Mouse (Mus musculus): ENCODE results near the gene Pin1rt1. TPM values are rescaled to one million over a fixed set of nuclear protein-coding genes. Genes with fewer than 3 reads are reported as not detected.

Pin1rt1 gene
- total RNA-seq, 2 experiments from 2014 or later: not detected

DNA sequence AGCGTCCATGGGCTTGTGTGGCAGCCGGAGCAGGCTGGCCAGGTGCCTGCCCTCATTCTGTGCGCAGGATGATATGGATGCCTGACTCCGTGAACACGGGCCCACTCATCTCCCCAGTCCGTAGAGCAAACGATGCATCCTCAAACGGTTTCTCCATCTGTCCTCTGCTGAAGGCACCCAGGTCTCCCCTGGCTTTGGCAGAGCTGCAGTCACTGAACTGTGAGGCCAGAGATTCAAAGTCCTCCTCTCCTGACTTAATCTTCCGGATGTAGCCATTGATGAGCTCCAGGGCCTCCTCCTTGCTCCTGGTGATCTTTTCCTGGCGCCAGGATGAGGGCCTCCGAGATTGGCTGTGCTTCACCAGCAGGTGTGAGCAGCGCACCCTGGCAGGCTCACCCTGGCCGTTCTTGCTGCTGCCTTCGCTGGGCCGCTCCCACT is 1.9 kb downstream of the Pin1rt1 start:
- DNase-seq (ENCODE audit: low spot score in 2 of 2): no peak

DNA sequence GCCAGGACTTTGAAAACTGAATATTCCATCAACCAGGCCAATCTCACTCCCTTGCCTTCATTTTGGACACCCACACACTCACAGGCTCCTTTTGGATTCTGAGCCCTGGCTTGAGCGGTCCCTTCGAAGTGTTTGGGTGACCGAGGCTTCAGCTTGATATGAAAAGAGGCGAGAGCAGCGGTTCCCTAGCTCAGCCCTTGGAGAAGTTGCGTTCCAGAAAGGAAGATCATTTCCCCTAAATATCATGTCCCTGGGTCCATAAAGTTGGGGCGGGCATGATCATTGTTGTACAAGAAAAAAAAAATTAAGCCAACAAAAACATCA is 3.7 kb downstream of the Pin1rt1 start:
- DNase-seq (ENCODE audit: low spot score in 2 of 2): no peak

DNA sequence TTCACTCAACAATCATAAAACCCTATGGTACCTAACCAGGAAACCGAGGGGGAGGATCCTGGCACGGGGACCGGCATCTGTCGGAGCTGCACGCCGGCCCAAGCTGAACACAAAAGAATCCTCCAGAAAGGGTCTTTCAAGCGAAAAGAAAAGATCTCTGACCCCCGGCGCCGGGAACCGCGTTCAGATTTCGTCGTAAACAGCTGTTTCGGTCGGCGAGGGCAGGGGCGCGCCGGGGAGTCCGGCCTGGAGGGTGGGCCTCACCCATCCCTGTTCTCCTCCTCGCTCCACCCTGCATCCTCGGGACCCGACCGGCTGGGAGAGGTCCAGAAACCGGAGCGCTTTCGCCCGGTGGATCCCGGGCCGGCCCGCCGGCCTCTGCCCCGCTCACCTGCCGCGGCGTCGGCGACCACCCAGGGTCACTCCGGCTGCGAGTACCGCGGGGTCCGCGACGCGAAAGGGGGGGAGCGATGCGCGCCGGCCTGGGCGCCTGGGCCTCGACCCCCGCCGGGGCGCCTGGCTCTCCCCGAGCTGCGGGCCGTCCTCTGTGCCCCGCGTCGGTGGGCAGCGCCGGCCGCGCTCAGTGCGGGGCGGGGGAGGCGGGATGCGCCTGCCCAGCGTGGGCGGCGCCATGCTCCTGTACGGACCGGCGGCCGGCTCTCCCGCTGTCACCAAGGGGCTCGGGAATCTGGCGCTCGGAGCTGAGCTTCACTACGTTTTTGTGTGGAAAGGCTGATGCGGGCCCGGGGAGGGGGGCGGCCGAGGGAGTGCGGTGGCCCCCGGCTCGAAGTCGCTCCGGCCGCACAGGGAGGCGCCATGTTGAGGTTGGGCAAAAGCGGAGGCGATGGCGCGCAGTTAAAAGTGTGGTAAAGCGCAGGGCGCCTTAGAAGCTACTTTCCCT is 4.3 kb downstream of the Pin1rt1 start, which contains the start of gene Tcp11l1:
TSS of gene Tcp11l1 (minus strand) at position 585 of the 901 bp plus-strand sequence.
- peak; percentile 30 to 56 for DNase-seq (ENCODE audit: low spot score in 2 of 2)

DNA sequence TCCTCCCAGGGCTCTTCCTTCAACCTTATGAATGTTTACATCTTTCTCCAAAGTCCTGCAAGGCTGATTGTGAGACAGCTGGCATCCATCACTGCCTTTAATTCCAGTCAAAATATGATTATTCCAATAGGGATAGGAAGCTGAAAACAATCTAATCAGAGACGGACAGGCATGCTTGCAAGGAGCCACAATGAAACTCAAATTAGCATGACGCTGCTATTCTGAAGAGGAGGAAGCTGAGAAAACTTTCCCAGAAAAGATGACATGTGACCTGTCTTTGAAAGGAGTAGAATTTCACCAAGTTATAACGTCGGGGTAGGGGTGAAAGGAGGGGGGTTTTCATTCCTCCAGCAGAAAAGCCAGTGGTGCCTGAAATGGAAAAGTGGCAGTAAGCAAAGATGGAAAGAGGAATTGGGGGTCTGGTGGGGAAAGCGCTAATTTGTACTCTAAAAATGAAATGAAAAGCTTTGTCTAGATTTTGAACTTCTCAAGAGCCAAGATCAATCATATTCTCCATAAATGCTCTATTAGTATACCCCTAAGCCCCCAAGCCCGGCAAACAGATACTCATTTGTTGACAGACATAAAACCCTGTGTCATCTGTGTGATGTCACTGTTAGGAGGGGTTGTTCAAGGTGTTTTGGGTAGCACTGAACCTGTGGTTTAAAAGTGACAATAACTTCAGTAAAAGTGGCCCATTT is 5.4 kb downstream of the Pin1rt1 start:
- DNase-seq (ENCODE audit: low spot score in 2 of 2): no peak

DNA sequence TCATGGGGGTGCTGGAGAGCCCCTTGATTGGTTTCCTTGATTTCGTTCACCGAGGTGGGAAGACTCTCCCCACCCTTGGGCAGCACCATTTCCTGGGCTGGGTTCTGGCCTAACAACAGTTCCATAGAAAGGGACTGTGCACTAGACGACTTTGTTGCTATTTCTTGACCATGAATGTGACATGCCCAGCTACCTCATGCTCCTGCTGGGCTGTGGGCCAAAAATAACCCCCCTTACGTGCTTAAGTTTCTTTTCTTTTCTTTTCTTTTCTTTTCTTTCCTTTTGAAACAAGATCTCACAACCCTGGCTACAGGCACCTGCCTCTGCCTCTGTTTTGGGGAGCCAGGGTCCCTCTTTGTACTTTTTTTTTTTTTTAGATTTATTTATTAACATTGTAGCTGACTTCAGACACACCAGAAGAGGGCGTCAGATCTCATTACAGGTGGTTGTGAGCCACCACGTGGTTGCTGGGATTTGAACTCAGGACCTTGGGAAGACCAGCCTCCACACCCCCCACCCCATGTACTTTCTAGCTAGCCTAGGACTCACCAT is 6.3 kb downstream of the Pin1rt1 start:
- no peak for DNase-seq (ENCODE audit: low spot score in 2 of 2)

DNA sequence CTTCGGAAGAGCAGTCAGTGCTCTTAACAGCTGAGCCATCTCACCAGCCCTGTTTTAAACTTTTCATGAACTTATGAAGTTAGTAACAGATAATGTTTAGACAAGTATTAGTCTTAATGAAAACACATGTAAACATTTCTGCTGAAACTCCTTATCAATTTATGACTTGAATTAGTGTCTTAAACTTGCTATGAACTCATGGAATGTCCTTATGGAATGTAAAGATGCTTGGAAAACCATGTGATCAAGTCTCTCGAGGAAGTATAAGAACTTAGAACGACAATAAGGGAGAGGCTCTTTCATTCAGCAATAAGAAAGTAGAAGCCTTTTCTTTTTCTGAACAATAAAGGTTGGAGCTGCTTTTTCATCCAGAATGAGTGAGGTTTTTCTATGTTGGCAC is 11.8 kb downstream of the Pin1rt1 start:
- no peak for DNase-seq (ENCODE audit: low spot score in 2 of 2)

DNA sequence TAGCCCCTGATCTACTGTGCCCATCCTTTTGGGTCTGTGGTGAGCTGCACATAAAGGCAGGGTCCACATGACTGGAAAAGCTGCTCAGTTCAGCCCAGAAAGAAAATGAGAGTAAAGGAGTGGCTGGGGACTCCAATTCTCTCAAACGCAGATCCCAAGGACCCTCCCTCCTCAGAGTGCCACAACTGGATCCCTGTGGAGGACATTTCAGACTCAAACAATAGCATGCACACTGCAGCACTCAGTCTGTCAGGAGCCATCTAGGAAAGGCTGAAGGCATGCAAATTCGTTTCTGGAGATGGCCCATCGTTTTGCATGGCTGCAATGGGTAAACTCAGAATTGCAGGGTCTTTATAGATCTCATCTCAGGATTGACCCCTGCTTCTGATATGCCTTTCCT is 13.0 kb downstream of the Pin1rt1 start:
- no peak for DNase-seq (ENCODE audit: low spot score in 2 of 2)

DNA sequence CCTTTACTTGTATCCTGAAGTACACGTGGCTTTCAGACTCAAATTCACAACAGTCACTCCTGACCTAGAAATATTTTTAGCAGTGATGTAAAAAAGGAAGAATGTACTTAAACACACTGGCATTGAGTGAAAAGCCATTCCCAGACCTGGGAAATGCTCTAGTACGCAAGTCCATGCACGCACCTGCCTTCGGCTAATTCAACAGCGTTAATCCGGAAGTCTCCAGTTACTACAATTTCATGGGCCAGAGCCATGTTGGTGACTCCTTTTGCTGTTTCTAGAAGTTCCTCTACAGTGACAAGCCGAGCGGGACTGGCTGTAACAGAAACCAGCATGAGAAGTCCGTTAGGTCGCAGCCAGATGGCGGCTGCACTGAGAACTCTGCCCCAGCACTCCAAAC is 16.5 kb downstream of the Pin1rt1 start:
- DNase-seq (ENCODE audit: low spot score in 2 of 2): no peak

DNA sequence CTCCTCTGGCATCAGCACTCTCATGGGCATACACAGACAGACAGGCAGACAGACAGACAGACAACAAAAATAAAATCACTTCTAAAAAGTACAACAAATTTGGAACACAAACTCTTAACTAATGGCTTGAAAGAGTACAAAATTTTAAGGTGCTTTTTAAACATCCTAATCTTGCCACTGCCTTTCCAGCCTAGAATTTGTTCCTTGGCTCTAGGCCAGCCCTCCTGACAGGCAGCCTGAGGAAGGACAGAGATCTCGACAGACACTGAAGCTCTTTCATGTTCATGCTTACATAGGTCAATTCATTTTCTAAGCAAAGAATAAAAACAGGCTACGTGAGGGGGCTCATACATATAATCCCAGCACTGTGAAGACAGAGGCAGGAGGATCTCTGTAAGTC is 23.6 kb downstream of the Pin1rt1 start:
- no peak for DNase-seq (ENCODE audit: low spot score in 2 of 2)

DNA sequence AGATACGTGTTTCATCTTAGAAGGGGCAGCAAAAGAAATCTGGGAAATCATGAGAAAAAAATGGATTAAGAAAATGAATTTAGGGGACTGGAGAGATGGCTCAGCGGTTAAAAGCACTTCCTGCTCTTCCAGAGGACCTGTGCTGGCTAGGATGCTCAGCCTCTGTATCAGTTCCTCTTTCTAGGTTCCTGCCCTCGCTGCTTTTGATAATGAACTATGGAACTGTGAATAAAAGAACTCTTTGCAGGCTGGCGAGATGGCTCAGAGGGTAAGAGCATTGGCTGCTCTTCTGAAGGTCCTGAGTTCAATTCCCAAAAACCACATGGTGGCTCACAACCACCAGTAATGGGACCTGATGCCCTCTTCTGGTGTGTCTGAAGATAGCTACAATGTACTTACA is 25.5 kb downstream of the Pin1rt1 start:
- no peak for DNase-seq (ENCODE audit: low spot score in 2 of 2)

DNA sequence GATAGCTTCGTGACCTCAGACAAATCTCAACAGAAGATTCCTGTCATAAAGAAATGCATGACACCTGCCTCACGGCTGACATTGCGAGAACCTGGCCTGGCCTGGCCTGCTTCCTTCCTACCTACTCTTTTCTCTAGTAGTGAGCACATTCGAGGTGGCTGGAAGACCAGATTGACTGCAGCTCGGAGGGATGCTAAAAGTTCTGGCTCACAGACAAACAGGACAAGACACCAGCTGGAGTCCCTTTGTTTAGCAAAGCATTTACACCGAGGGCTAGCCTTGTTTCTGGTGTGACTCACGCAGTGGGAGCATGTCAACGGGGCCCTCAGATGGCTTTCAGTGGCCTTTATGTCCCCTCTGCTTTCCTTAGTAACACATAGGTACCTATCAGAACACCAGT is 27.5 kb downstream of the Pin1rt1 start:
- no peak for DNase-seq (ENCODE audit: low spot score in 2 of 2)

DNA sequence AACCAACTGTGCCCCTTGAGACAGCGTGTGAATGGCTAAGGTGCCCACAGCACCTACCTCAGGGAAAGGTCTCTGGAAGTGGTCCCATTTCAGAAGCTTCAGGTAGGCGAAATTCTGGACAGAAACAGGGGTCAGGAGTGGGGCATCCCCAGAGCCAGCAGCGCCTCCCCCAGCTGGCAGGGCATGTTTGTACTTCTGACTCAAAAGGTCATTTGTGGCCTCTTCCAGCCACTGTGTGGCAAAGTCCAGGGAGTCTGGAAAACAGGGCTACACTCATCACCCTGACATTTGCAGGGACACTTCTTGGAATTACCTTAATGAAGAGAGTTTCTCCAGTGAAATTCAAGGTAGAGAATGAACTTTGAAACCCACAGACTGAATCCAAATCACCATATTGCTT is 27.9 kb downstream of the Pin1rt1 start:
- DNase-seq (ENCODE audit: low spot score in 2 of 2): no peak

DNA sequence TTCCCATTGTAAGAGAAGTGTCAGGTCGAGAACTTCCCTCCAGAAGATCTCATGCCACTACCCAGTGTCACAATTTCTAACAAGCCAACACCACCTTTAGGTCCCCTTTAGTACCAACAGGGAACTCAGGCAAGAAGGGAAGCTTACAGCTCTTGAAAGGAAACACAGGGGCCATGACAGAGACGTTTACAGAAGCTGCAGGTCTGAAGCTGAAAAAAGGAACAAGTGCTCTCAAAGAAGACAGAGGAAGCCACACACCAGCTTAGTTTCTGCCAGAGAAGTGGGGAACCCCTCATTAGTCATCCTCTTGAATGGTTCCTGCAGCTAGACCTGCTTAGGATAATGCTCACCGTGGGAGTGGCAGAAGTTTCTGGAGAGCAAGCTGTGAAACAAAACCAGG is 28.9 kb downstream of the Pin1rt1 start:
- no peak for DNase-seq (ENCODE audit: low spot score in 2 of 2)

DNA sequence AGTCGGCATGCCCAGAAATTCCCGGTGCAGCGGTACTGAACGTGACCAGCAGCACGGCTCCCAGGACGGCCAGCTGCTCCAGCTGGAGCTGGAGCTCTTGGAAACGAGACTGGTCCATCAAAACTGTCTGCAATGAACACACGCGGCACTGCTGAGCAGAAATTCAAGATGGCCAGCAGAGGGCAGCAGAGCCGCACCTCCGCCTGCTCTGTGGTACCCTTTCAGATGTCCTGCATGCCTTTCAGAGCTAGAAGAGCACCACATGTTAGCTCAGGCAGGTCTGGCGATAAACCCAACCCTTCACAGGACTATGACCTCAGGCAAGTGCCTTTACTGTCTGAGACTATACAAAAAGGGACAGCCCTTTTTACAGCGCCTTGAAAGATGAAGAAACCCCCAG is 30.8 kb downstream of the Pin1rt1 start:
- peak; percentile 68 to 77 for DNase-seq (ENCODE audit: low spot score in 2 of 2)

DNA sequence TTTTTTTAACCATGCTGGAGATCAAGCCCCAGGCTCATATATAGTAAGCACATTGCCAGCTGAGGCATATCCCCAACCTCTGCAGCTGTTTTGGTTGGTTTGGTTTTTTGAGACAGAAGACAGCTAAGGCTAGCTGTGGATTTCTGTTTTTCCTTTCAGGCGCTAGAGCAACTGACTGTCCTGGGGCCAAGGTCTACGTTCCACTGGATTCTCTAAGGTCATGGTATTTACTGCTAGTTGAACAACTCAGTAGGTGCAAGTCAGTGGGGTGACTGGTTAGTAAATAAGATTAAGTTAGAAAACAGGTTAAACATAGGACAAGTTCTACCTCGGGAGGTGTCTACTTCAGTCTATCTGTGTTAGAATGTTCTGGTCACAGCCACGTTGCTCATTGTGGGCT is 31.4 kb downstream of the Pin1rt1 start:
- no peak for DNase-seq (ENCODE audit: low spot score in 2 of 2)

DNA sequence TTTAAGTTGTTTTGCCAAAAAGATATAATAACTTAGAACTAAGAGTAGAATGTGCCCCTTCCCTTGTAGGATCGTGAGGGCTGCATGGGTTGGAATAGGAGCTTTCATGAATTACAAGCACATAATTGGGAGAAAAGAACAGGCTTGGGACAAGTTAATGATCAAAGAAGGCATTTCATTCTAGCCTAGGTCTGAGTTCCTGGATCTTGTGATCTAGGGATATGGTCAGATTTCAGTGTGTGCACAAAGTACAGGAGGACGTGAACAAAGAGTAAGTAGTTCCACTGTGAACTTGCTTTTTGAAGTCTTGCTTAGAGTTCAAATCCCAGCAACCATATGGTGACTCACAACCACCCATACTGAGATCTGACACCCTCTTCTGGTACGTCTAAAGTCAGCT is 38.9 kb downstream of the Pin1rt1 start:
- no peak for DNase-seq (ENCODE audit: low spot score in 2 of 2)

DNA sequence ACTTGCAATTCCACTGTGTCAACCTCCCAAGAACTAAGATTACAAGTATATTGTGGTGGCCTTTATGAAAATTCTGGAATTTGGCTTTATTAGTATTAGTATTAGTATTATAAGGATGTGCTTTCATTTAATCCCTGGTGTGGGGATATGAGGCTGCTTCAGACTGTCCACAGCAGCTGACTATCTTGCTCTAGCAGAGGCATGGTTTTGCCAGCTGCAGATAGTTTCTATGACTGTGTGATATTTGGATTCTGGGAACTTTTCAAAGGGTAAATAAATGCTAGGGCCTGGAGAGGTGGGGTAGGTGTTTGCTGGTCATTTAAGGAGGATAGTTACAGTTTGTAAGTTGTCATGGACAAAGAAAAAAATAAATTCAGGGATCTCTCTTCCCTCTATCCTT is 44.5 kb downstream of the Pin1rt1 start:
- no peak for DNase-seq (ENCODE audit: low spot score in 2 of 2)

DNA sequence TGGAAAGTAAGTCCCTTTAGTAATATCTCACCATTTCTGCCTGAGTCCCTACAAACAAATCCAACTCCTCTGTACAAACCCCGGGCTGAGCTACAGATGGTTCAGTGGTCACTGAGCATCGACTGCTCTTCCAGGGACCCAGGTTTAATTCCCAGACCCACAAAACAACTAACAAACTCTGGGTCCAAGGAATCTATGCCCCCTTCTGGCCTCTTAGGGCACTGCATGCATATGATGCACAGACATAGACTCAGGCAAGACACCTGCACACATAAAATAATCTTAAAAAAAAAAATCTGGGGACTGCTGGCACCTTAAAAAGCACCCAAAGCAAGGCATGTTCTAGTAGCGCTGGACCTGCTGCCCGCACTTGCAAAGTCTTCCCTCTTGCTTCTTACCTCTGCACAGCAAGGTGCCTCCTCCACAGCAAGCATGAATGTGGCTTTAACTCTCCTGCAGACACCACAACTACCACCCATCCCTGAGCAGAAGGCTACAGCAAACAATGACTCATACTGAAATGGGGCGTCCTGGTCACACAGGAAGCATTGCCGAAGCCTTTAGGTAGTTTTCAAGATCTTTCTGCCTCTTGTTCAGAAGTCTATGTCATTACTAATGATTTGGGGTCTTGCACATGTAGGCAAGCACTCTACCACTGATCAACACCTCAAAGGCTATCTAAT is 46.9 kb downstream of the Pin1rt1 start:
- no peak for DNase-seq (ENCODE audit: low spot score in 2 of 2)

Data from gastrocnemius, postnatal 4 days (tissue).